Mouse (Mus musculus): Measurements from ENCODE around the gene Eef1akmt3. TPM values are rescaled to one million over a fixed set of nuclear protein-coding genes. Genes with fewer than 3 reads are reported as not detected.
A peak's percentile ranks its signal among the peaks of the same experiment; 100 is the strongest.

Eef1akmt3 gene
- 0.22 and 0.34 TPM in 2 replicates for polyA plus RNA-seq (2016; fragmentation: Nextera tagmentation; extraction: Ambion mirVana)

GRCm38 (mm10) chr10:127041274-127041766 is at the start of gene Eef1akmt3, which contains the start of gene Mettl1:
TSS of gene Eef1akmt3 (minus strand) at chr10:127041513.
TSS of gene Mettl1 (plus strand) at chr10:127041414.
- peak within 1 kb of the TSS; percentile 69 for H3K9ac ChIP-seq
- peak; percentile 76 for ATAC-seq (ENCODE audit: low FRiP score)
- WGBS: under 1% methylated on average over 28 of the region's 28 CpGs
- H3K4me3 ChIP-seq: peak within 1 kb of the TSS; percentile 76
- no peaks in the 10 kb centered on the region for H3K9me3 ChIP-seq (replicated peaks)
- H3K27me3 ChIP-seq: peaks cover 11% of the 10 kb centered on the region
- no peak within 1 kb of the TSS for H3K27ac ChIP-seq
- H3K4me2 ChIP-seq (replicated peaks): peak within 1 kb of the TSS; percentile 98
- peaks cover 11% of the 10 kb centered on the region for H3K4me1 ChIP-seq
- H3K36me3 ChIP-seq: 0 out of 2 replicates have a peak, but pooled peaks cover 5% of the 10 kb centered on the region

DNA sequence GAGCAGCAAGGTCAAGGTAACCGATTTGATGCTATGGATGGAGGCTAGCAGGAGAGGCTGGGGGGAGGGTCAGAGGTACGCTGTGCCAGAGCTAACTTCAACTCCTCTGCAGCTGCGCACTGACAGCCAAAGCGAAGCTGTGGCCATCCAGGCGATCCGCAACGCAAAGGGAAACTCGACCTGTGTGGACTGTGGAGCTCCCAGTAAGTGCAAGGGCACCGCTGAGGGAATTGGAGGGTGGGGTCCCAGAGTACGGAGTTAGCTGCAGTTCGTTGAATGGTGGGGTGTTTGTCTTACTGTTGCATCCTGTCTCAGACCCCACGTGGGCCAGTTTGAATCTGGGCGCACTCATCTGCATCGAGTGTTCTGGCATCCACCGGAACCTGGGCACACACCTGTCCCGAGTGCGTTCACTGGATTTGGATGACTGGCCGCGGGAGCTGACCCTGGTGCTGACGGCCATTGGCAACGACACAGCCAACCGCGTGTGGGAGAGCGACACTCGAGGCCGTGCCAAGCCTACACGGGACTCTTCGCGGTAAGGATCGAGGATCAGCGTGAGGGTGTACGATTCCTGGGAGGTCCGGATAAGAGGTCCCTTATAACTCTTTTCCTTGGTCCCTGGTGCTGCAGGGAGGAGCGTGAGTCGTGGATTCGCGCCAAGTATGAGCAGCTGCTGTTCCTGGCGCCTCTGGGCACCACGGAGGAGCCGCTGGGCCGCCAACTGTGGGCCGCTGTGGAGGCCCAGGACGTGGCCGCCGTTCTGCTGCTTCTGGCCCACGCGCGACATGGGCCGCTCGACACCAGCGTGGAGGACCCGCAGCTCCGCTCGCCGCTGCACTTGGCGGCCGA is 49.5 kb upstream of the Eef1akmt3 start:
- 7% methylated on average over 57 of the region's 57 CpGs for WGBS
- peak overlapping the region; percentile 18 for H3K4me3 ChIP-seq

GRCm38 (mm10) chr10:127085633-127086032 is 44.3 kb upstream of the Eef1akmt3 start:
- Histone ChIP-seq H3K36me3 (peaks cover 10% of the 10 kb centered on the region; the same call in 1 of the 2 replicates), H3K4me3 (no peak overlapping the region), H3K27ac (no peak overlapping the region), H3K4me1 (peaks cover 25% of the 10 kb centered on the region), H3K9ac (no peak overlapping the region), H3K27me3 (peaks cover 82% of the 10 kb centered on the region), H3K9me3 (replicated peaks) (no peaks in the 10 kb centered on the region), H3K4me2 (replicated peaks) (no peak overlapping the region)
- ATAC-seq (ENCODE audit: low FRiP score): no peak
- WGBS: 72% methylated on average over 6 of the region's 6 CpGs

More for the DNA sequence above, 49.5 kb upstream of the Eef1akmt3 start:
- 0 out of 2 replicates have a peak, but pooled peaks have one; percentile 8 for ATAC-seq (ENCODE audit: low FRiP score)
- H3K36me3 ChIP-seq: peaks cover 21% of the 10 kb centered on the region
- 0 out of 2 replicates have a peak overlapping the region, but pooled peaks have one; percentile 33 for H3K9ac ChIP-seq
- peaks cover 70% of the 10 kb centered on the region for H3K27me3 ChIP-seq
- peak overlapping the region; percentile 44 for H3K4me2 ChIP-seq (replicated peaks)
- H3K4me1 ChIP-seq: peaks cover 22% of the 10 kb centered on the region
- no peak overlapping the region for H3K27ac ChIP-seq
- H3K9me3 ChIP-seq (replicated peaks): no peaks in the 10 kb centered on the region

DNA sequence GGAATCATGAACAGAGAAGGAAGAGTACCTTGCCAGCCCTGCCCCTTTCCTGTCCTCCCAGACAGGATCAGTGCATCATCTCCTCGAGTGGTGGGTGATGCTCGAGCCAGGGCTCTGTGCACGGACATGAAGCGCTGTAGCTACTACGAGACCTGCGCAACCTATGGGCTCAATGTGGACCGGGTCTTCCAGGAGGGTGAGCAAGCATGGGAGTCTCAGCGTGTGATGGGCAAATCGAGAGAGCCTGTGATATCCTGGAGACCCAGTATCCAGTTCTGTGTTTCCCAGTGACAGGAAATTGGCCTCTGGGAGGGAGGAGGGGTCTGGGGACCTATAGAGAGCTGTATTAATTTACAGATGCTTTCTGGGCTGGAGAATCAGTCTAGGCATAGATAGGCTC is 43.7 kb upstream of the Eef1akmt3 start:
- Histone ChIP-seq H3K9ac (no peak overlapping the region), H3K4me3 (no peak overlapping the region), H3K4me2 (replicated peaks) (no peak overlapping the region), H3K36me3 (peaks cover 10% of the 10 kb centered on the region; the same call in 1 of the 2 replicates), H3K4me1 (peaks cover 26% of the 10 kb centered on the region), H3K27ac (no peak overlapping the region), H3K27me3 (peaks cover 82% of the 10 kb centered on the region), H3K9me3 (replicated peaks) (no peaks in the 10 kb centered on the region)
- no peak for ATAC-seq (ENCODE audit: low FRiP score)
- 79% methylated on average over 9 of the region's 9 CpGs for WGBS

DNA sequence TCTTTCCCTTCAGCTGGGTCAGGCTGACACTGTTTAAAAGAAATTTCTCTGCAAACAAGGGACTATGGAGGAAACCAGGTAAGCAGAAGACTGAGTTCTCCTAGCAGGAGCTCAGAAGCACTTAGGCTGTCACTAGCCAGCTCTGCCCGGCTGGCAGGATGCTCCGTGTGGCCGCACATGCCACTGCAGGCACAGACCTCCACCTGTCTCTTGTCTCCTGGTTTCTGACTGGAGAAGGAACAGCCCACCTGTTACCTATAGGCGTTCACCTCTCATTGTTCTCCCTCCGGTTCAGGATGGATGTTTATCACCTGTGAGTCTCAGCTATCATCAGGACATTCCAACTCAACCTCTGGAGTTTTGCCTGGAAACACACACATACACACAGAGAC is 42.6 kb upstream of the Eef1akmt3 start:
- no peak overlapping the region for H3K4me3 ChIP-seq
- peaks cover 10% of the 10 kb centered on the region; the same call in 1 of the 2 replicates for H3K36me3 ChIP-seq
- no peak overlapping the region for H3K27ac ChIP-seq
- H3K9me3 ChIP-seq (replicated peaks): no peaks in the 10 kb centered on the region
- H3K4me1 ChIP-seq: peaks cover 35% of the 10 kb centered on the region
- 56% methylated on average over 5 of the region's 5 CpGs for WGBS
- peaks cover 82% of the 10 kb centered on the region for H3K27me3 ChIP-seq
- no peak overlapping the region for H3K4me2 ChIP-seq (replicated peaks)
- no peak overlapping the region for H3K9ac ChIP-seq
- ATAC-seq (ENCODE audit: low FRiP score): no peak

DNA sequence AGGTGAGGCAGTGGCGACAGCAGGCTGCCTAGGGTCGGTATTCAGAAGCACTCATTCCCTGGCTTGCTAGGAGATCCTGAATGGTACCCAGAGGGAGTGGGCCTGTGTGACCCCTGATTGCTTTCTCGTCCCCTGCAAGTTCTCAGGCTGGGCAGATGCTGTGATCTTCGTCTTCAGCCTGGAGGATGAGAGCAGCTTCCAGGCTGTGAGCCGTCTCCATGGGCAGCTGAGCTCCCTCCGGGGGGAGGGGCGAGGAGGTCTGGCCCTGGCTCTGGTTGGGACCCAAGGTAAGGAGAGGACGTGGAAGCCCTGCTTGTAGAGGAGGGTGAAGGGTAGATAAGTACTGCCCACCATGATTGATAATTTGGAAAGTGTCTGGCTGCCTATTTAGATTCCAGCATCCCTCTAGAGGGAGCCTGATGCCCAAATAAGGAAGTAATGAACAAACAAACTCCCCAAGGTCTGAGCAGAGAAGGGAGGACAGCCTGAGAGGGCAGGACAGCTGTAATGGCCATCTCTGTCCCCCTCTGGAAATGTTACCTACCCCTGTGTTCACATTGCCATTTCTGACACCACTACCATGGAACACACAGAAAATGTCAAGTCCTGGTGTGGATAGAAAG is 42.1 kb upstream of the Eef1akmt3 start:
- Histone ChIP-seq H3K36me3 (peaks cover 10% of the 10 kb centered on the region; the same call in 1 of the 2 replicates), H3K9ac (no peak overlapping the region), H3K4me2 (replicated peaks) (no peak overlapping the region), H3K9me3 (replicated peaks) (no peaks in the 10 kb centered on the region), H3K4me3 (no peak overlapping the region), H3K27ac (no peak overlapping the region), H3K27me3 (peaks cover 80% of the 10 kb centered on the region), H3K4me1 (peaks cover 37% of the 10 kb centered on the region)
- no peak for ATAC-seq (ENCODE audit: low FRiP score)
- WGBS: 35% methylated on average over 8 of the region's 8 CpGs

- peak; percentile 12; the same call in 1 of the 2 replicates for ATAC-seq (ENCODE audit: low FRiP score)
- H3K36me3 ChIP-seq: no peaks in the 10 kb centered on the region
- peaks cover 46% of the 10 kb centered on the region for H3K4me1 ChIP-seq
- no peaks in the 10 kb centered on the region for H3K9me3 ChIP-seq (replicated peaks)
- H3K9ac ChIP-seq: no peak overlapping the region
- peak overlapping the region; percentile 97 for H3K4me2 ChIP-seq (replicated peaks)
- WGBS: 24% methylated on average over 8 of the region's 8 CpGs
- peak overlapping the region; percentile 70; the same call in 1 of the 2 replicates for H3K4me3 ChIP-seq
- H3K27ac ChIP-seq: no peak overlapping the region
- peaks cover 79% of the 10 kb centered on the region for H3K27me3 ChIP-seq
Observed at GRCm38 (mm10) chr10:127081996-127082620, 40.8 kb upstream of the Eef1akmt3 start.

- H3K9ac ChIP-seq: peak overlapping the region; percentile 60
- H3K4me2 ChIP-seq (replicated peaks): peak overlapping the region; percentile 97
- H3K4me3 ChIP-seq: peak overlapping the region; percentile 70
- no peaks in the 10 kb centered on the region for H3K9me3 ChIP-seq (replicated peaks)
- no peaks in the 10 kb centered on the region for H3K36me3 ChIP-seq
- no peak for ATAC-seq (ENCODE audit: low FRiP score)
- H3K27me3 ChIP-seq: peaks cover 83% of the 10 kb centered on the region
- no peak overlapping the region; the same call in 1 of the 2 replicates for H3K27ac ChIP-seq
- peaks cover 49% of the 10 kb centered on the region for H3K4me1 ChIP-seq
- WGBS: 3% methylated on average over 48 of the region's 48 CpGs
Observed at GRCm38 (mm10) chr10:127080901-127081780, 39.8 kb upstream of the Eef1akmt3 start.

GRCm38 (mm10) chr10:127079665-127080391 is 38.5 kb upstream of the Eef1akmt3 start:
- Histone ChIP-seq H3K4me1 (peaks cover 49% of the 10 kb centered on the region), H3K9ac (peak overlapping the region; percentile 93), H3K27me3 (peaks cover 94% of the 10 kb centered on the region), H3K4me3 (peak overlapping the region; percentile 70), H3K4me2 (replicated peaks) (peak overlapping the region; percentile 97), H3K27ac (peak overlapping the region; percentile 76), H3K36me3 (no peaks in the 10 kb centered on the region), H3K9me3 (replicated peaks) (no peaks in the 10 kb centered on the region)
- 2% methylated on average over 63 of the region's 70 CpGs for WGBS
- ATAC-seq (ENCODE audit: low FRiP score): peak; percentile 2; the same call in 1 of the 2 replicates

GRCm38 (mm10) chr10:127078677-127079575 is 37.6 kb upstream of the Eef1akmt3 start:
- H3K4me3 ChIP-seq: peak overlapping the region; percentile 70
- peaks cover 86% of the 10 kb centered on the region for H3K27me3 ChIP-seq
- ATAC-seq (ENCODE audit: low FRiP score): peak; percentile 76
- H3K9me3 ChIP-seq (replicated peaks): no peaks in the 10 kb centered on the region
- H3K9ac ChIP-seq: peak overlapping the region; percentile 93
- H3K27ac ChIP-seq: peak overlapping the region; percentile 76
- no peaks in the 10 kb centered on the region for H3K36me3 ChIP-seq
- peak overlapping the region; percentile 97 for H3K4me2 ChIP-seq (replicated peaks)
- WGBS: 2% methylated on average over 35 of the region's 49 CpGs
- H3K4me1 ChIP-seq: peaks cover 49% of the 10 kb centered on the region
